Mouse (Mus musculus): ENCODE results near the gene Fam19a1. TPM values are rescaled to one million over a fixed set of nuclear protein-coding genes. Genes with fewer than 3 reads are reported as not detected.

The Fam19a1 gene
- not detected for total RNA-seq (2023)

GRCm38 (mm10) chr6:96112854-96113253 is at the start of gene Fam19a1:
TSS of gene Fam19a1 (plus strand) at chr6:96113154.

DNA sequence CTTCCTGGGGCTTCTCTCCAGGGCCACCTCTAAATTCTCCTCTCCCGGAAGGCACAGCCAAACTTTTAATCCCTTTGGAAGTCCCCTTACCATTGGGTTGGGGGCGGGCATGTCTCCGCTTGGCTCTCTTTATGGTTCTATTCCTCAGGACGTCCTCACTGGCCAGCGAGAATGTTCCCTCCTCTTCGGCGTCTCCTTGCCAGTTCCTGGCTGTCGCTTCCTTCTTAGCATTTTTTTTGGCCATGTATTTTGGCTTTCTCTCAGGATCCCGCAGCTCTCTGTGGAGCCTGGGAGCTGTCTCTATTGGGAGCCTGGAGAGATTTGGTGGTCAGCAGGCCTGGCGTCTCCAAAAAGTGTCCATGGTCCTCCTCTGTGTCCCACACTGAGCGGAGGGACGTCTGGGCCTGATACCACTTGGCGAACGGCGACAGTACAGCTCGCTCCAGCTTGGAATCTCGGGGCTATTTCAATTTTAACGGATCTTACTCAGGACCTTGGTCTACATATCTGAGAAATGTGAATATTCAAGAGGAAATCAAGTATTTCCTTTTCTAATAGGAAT is 52.9 kb downstream of the Fam19a1 start, which contains the start of gene 1700123L14Rik:
Gene 1700123L14Rik, minus strand, starts transcription at position 426 of the 562 bp plus-strand sequence.

Other genes starting within 250 kb of the Fam19a1 start
- gene 1700123L14Rik, start 53.1 kb downstream of the Fam19a1 start, total RNA-seq (2023), result not detected